Mouse (Mus musculus): ENCODE measurements around the gene Defb35. TPM values are rescaled to one million over a fixed set of nuclear protein-coding genes. Genes with fewer than 3 reads are reported as not detected.

Defb35 gene
- not detected in 2 replicates for polyA plus RNA-seq (2021; fragmentation: Nextera tagmentation)
- long read RNA-seq, experiment 1: 0 reads
- long read RNA-seq, experiment 2: 0 reads

GRCm38 (mm10) chr8:21938052-21938451 lies at the start of gene Defb35:
TSS of gene Defb35 (plus strand) at chr8:21938352.

GRCm38 (mm10) chr8:21906290-21906689 lies 31.9 kb upstream of the Defb35 start, which contains the start of gene Defb11:
TSS of gene Defb11 (minus strand) at chr8:21906412.

GRCm38 (mm10) chr8:21932610-21933009 lies 5.5 kb upstream of the Defb35 start, which contains the start of gene Defb15:
TSS of gene Defb15 (minus strand) at chr8:21932710.

GRCm38 (mm10) chr8:21946462-21946861 lies 8.3 kb downstream of the Defb35 start, which contains the start of gene Defb13:
TSS of gene Defb13 (plus strand) at chr8:21946762.

GRCm38 (mm10) chr8:21958414-21958813 lies 20.3 kb downstream of the Defb35 start, which contains the start of gene Fam90a1a:
TSS of gene Fam90a1a (plus strand) at chr8:21958714.

GRCm38 (mm10) chr8:21969475-21969874 lies 31.3 kb downstream of the Defb35 start, which contains the start of gene Ccdc70:
TSS of gene Ccdc70 (plus strand) at chr8:21969775.

Other genes starting within 250 kb of the Defb35 start
- gene AY761184, start 234.7 kb upstream of the Defb35 start, polyA plus RNA-seq (2021; fragmentation: Nextera tagmentation): not detected in 2 replicates
- not detected in 2 replicates for gene Defa24, start 203.9 kb upstream of the Defb35 start, polyA plus RNA-seq (2021; fragmentation: Nextera tagmentation)
- gene Defb50, start 114.8 kb upstream of the Defb35 start, polyA plus RNA-seq (2021; fragmentation: Nextera tagmentation): not detected in 2 replicates
- gene Defb2, start 98.4 kb upstream of the Defb35 start, polyA plus RNA-seq (2021; fragmentation: Nextera tagmentation): not detected in 2 replicates
- not detected in 2 replicates for gene Defb10, start 79.5 kb upstream of the Defb35 start, polyA plus RNA-seq (2021; fragmentation: Nextera tagmentation)
- 1.0 TPM in 1 of 2 replicates, not detected in the other for gene Defb9, start 52.9 kb upstream of the Defb35 start, polyA plus RNA-seq (2021; fragmentation: Nextera tagmentation)
- 35.5 TPM in 1 of 2 replicates, not detected in the other for gene Defb11, start 31.9 kb upstream of the Defb35 start, polyA plus RNA-seq (2021; fragmentation: Nextera tagmentation)
- not detected in 2 replicates for gene Defb15, start 5.6 kb upstream of the Defb35 start, polyA plus RNA-seq (2021; fragmentation: Nextera tagmentation)
- not detected in 2 replicates for gene Defb13, start 8.4 kb downstream of the Defb35 start, polyA plus RNA-seq (2021; fragmentation: Nextera tagmentation)
- gene Fam90a1a, start 20.4 kb downstream of the Defb35 start, polyA plus RNA-seq (2021; fragmentation: Nextera tagmentation): not detected in 2 replicates
- not detected in 2 replicates for gene Ccdc70, start 31.4 kb downstream of the Defb35 start, polyA plus RNA-seq (2021; fragmentation: Nextera tagmentation)
- 0.63 and 0.93 TPM in 2 replicates for gene Atp7b, start 122.0 kb downstream of the Defb35 start, polyA plus RNA-seq (2021; fragmentation: Nextera tagmentation)
- 7.8 and 12.3 TPM in 2 replicates for gene Alg11, start 122.4 kb downstream of the Defb35 start, polyA plus RNA-seq (2021; fragmentation: Nextera tagmentation)
- 0.70 and 2.5 TPM in 2 replicates for gene Nek5, start 186.7 kb downstream of the Defb35 start, polyA plus RNA-seq (2021; fragmentation: Nextera tagmentation)
- gene Nek3, start 228.1 kb downstream of the Defb35 start, polyA plus RNA-seq (2021; fragmentation: Nextera tagmentation): 1.2 and 1.3 TPM in 2 replicates
- 0.33 and 0.56 TPM in 2 replicates for gene Ckap2, start 247.5 kb downstream of the Defb35 start, polyA plus RNA-seq (2021; fragmentation: Nextera tagmentation)